Mouse (Mus musculus): ENCODE measurements around the gene Gan. TPM values are rescaled to one million over a fixed set of nuclear protein-coding genes. Genes with fewer than 3 reads are reported as not detected.

Gene Gan
- polyA plus RNA-seq, 1 experiment, result 10.5 TPM

DNA sequence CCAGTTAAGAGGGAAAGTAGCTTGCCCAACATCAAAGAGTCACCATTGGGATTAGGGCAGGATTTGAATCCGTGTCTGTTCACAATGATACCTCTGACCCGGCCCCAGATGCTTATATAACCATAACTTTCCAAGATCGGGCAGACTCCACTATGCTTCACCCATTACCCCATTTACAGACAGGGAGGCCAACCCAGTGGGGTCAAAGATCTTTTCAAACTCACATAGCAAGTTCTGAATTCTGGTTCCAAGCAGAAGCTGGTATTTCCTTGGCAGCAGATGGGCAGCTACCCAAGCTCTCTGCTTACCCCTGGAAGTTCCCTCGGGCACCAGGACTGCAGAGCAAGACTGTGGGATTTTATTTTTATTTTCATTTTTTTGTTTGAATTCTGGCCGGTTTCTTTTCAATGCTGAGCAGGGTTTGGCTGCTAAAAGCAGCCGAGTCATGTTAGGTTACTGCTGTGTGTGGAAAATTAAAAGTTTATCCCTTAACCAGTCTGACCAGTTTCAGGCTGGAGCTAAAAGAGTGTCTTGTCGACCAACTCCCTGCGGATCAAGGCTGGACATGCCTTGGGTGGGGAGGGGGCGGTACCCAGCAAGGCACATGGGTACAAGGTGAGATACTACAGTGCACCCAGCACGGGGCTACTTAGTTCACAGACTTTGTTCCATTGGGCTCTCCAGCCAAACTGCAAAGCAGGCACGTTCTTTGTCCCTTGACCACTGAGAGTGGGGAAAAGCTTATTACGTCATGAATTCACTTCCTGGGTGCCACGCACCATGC lies 33.9 kb upstream of the Gan start:
- no peak for DNase-seq (ENCODE audit: low read depth)
- TF ChIP-seq POLR2A (IDR thresholded peaks at IDR 0.05; ENCODE audit: borderline replicate concordance, extremely low read depth, insufficient read depth, insufficient read length, poor library complexity, severe bottlenecking) (no peak), CTCF (IDR thresholded peaks at IDR 0.05; ENCODE audit: borderline replicate concordance, extremely low read depth, insufficient read depth, insufficient read length) (no peak)

DNA sequence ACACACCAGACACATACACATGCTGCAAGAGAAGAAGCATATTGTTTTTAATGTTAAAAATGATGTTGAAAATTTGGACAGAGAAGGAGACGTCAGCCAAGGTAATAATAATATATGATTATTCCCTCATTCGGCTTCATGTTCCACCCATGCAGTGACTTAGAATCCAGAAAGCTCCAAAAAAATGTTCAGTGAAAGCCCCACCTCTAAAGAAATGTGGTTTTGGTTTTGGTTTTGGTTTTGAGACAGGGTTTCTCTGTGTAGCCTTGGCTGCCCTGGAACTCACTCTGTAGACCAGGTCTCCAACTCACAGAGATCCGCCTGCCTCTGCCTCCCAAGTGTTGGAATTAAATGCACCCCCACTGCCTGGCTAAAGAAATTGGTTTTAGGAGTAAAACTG lies 32.1 kb upstream of the Gan start:
- no peak for DNase-seq (ENCODE audit: low read depth)
- TF ChIP-seq CTCF (IDR thresholded peaks at IDR 0.05; ENCODE audit: borderline replicate concordance, extremely low read depth, insufficient read depth, insufficient read length) (no peak), POLR2A (IDR thresholded peaks at IDR 0.05; ENCODE audit: borderline replicate concordance, extremely low read depth, insufficient read depth, insufficient read length, poor library complexity, severe bottlenecking) (no peak)

- no peak for DNase-seq (ENCODE audit: low read depth)
- TF ChIP-seq CTCF (IDR thresholded peaks at IDR 0.05; ENCODE audit: borderline replicate concordance, extremely low read depth, insufficient read depth, insufficient read length) (no peak), POLR2A (IDR thresholded peaks at IDR 0.05; ENCODE audit: borderline replicate concordance, extremely low read depth, insufficient read depth, insufficient read length, poor library complexity, severe bottlenecking) (no peak)
These were observed 31.5 kb upstream of the Gan start for GRCm38 (mm10) chr8:117126411-117126810.

DNA sequence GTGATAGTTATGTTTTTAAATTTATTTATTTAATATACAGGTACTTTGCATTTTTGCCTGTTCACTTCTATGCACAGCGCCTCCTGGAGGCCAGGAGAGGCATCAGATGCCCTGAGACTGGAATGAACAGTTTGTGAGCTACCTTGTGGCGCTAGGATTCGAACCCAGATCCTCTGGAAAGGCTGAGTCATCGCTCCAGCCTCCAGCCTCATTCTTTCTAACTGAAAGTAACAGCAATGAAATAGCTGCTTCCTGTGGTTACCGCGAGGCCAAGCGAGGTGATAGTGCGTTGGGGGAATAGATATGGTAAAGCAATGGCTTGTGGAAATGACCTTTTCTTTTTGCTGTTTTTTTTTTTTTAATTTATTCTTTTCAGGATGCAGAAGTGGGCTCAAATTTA lies 30.9 kb upstream of the Gan start:
- TF ChIP-seq POLR2A (IDR thresholded peaks at IDR 0.05; ENCODE audit: borderline replicate concordance, extremely low read depth, insufficient read depth, insufficient read length, poor library complexity, severe bottlenecking), result no peak
- TF ChIP-seq CTCF (IDR thresholded peaks at IDR 0.05; ENCODE audit: borderline replicate concordance, extremely low read depth, insufficient read depth, insufficient read length), result no peak
- DNase-seq (ENCODE audit: low read depth), result no peak

DNA sequence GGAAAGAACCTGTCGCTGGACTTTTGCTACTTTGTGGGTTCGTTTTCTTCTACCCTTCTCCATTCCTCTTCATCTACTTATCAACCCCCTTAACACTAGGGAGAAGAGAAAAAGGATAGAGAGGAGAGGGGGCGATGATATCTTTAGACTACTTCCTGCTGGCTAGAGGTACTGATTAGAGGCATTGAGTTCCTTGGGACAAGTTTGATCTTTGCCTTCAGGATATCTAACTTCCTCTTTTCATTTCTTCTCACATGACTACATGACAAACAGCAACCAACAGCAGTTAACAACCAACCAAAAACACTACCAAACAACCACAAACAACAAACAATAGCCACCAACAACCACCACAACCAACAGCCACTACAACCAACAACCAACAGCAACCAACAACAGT lies 24.2 kb upstream of the Gan start:
- TF ChIP-seq CTCF (IDR thresholded peaks at IDR 0.05; ENCODE audit: borderline replicate concordance, extremely low read depth, insufficient read depth, insufficient read length) (no peak), POLR2A (IDR thresholded peaks at IDR 0.05; ENCODE audit: borderline replicate concordance, extremely low read depth, insufficient read depth, insufficient read length, poor library complexity, severe bottlenecking) (no peak)
- no peak for DNase-seq (ENCODE audit: low read depth)

GRCm38 (mm10) chr8:117136351-117136750 lies 21.6 kb upstream of the Gan start:
- no peak for DNase-seq (ENCODE audit: low read depth)
- TF ChIP-seq POLR2A (IDR thresholded peaks at IDR 0.05; ENCODE audit: borderline replicate concordance, extremely low read depth, insufficient read depth, insufficient read length, poor library complexity, severe bottlenecking) (no peak), CTCF (IDR thresholded peaks at IDR 0.05; ENCODE audit: borderline replicate concordance, extremely low read depth, insufficient read depth, insufficient read length) (no peak)

DNA sequence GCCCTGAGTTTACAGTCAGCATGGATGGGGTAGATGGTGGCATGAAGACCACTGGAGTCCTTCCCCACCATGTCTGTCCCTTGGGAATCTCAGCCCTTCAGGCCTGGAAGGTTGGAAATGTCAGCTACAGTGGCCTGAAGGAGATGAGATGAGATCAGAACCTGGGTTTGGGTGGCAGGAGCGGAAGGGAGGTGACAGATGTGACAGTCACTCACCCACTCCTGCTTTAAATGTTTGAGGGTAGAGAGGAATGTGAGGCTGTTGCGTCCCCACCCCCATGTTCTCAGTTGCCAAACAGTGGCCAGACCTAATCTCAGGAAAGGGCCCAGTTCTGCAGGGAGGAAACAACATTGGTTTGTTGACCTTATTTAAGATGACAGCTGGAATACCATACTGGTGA lies 21.2 kb upstream of the Gan start:
- no peak for DNase-seq (ENCODE audit: low read depth)
- no peak for TF ChIP-seq CTCF (IDR thresholded peaks at IDR 0.05; ENCODE audit: borderline replicate concordance, extremely low read depth, insufficient read depth, insufficient read length)

GRCm38 (mm10) chr8:117137357-117137756 lies 20.6 kb upstream of the Gan start:
- no peak for DNase-seq (ENCODE audit: low read depth)
- TF ChIP-seq CTCF (IDR thresholded peaks at IDR 0.05; ENCODE audit: borderline replicate concordance, extremely low read depth, insufficient read depth, insufficient read length) (no peak), POLR2A (IDR thresholded peaks at IDR 0.05; ENCODE audit: borderline replicate concordance, extremely low read depth, insufficient read depth, insufficient read length, poor library complexity, severe bottlenecking) (no peak)

DNA sequence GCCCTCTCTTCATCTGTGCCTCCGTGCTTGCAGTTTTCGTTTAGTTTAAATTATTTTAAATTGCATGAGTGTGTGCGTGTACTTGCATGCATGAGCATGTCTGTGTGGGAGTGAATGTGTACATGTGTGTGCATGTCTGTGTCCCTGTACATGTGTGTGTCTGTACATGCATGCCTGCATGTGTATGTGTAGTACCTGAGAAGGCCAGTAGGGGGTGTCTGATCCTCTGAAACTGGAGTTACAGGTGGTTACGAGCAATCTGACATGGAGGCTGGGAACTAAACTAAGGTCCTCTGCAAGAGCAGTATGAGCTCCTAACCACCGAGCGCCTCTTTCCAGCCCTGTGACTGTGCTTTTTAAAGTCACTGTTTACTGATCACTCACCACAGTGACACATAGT lies 9.4 kb upstream of the Gan start:
- peak; percentile 19; the same call in 1 of the 2 replicates for TF ChIP-seq CTCF (IDR thresholded peaks at IDR 0.05; ENCODE audit: borderline replicate concordance, extremely low read depth, insufficient read depth, insufficient read length)
- TF ChIP-seq POLR2A (IDR thresholded peaks at IDR 0.05; ENCODE audit: borderline replicate concordance, extremely low read depth, insufficient read depth, insufficient read length, poor library complexity, severe bottlenecking), result no peak
- DNase-seq (ENCODE audit: low read depth), result no peak

GRCm38 (mm10) chr8:117156149-117156548 lies 1.8 kb upstream of the Gan start:
- no peak for DNase-seq (ENCODE audit: low read depth)
- no peak for TF ChIP-seq CTCF (IDR thresholded peaks at IDR 0.05; ENCODE audit: borderline replicate concordance, extremely low read depth, insufficient read depth, insufficient read length)
- TF ChIP-seq POLR2A (IDR thresholded peaks at IDR 0.05; ENCODE audit: borderline replicate concordance, extremely low read depth, insufficient read depth, insufficient read length, poor library complexity, severe bottlenecking), result no peak

- TF ChIP-seq POLR2A (IDR thresholded peaks at IDR 0.05; ENCODE audit: borderline replicate concordance, extremely low read depth, insufficient read depth, insufficient read length, poor library complexity, severe bottlenecking), result no peak
- TF ChIP-seq CTCF (IDR thresholded peaks at IDR 0.05; ENCODE audit: borderline replicate concordance, extremely low read depth, insufficient read depth, insufficient read length), result no peak
- peak; percentile 1 for DNase-seq (ENCODE audit: low read depth)
These were observed 818 bp upstream of the Gan start for GRCm38 (mm10) chr8:117156866-117157768.

DNA sequence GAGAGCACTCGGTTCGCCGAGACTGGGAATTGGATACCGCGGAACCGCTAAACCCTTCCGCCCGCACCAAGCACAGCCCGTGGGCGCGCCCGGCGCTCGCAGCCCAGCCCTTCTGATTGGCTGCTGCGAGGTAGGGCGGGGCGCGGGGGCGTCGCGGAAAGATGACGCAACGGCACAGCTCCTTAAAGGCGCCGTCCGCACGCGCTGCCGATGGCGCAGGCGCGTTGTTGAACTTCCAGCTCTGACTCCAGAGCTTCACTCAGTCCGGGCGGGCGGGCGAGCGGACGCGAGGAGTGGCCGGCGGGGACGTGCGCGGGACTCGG lies 205 bp upstream of the Gan start:
- TF ChIP-seq CTCF (IDR thresholded peaks at IDR 0.05; ENCODE audit: borderline replicate concordance, extremely low read depth, insufficient read depth, insufficient read length) (no peak), POLR2A (IDR thresholded peaks at IDR 0.05; ENCODE audit: borderline replicate concordance, extremely low read depth, insufficient read depth, insufficient read length, poor library complexity, severe bottlenecking) (no peak; the same call in none of the 2 replicates)
- DNase-seq (ENCODE audit: low read depth), result peak; percentile 99

All from brain, embryonic 14.5 days (tissue).